Mouse (Mus musculus): ENCODE data around the gene Il11ra1. TPM values are rescaled to one million over a fixed set of nuclear protein-coding genes. Genes with fewer than 3 reads are reported as not detected.
"Not testable (repeated sequence)": the region's sequence is repeated elsewhere in the genome, so short reads cannot be mapped to it uniquely, and the experiment has no call there.

The Il11ra1 gene
- polyA plus RNA-seq, 1 experiment from 2014 or later, result 184 TPM

DNA sequence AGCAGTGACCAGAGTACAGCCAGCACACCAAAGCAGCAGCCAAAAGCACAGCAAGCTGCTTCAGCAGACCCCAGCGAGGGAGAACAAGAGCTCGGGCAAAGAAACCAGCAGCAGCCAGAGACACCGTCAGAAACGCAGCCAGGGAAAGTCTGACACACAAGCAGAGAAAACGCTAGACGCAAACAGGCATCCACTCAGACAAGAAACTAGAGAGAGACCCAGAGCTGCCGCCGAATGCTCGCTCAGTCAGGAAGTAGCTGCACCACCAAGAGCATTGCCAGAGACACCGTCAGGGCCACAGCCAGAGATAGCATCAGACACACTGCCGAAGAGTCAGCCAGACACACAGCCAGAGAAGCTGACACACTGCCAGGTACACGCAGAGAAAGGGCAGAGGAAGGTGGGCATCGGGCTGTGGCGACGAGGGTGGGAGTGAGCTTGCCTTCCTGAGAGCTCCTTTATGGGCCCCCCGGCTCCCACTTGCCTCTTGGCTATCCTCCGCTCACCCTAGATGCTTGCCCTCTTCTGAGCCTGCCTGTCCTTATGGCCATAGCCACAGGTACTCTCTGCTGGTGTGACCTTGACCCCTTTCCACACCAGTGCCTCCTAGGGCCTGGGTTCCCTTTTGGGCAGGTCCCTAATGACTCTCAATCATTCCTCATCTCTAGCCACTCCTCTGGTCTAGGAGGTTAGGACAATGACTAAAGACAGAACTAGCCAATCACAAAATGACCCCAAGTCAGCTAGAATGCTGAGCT is 23.4 kb upstream of the Il11ra1 start:
- Histone ChIP-seq H3K9me3 (ENCODE audit: low read length) (no peaks in the 10 kb centered on the region), H3K27ac (ENCODE audit: low read length) (peak overlapping the region; percentile 58; the same call in 1 of the 2 replicates), H3K9ac (replicated peaks; ENCODE audit: low read length) (no peak overlapping the region; the same call in 1 of the 2 replicates), H3K27me3 (ENCODE audit: insufficient read depth, low read length) (no peaks in the 10 kb centered on the region), H3K36me3 (ENCODE audit: insufficient read depth, low read length) (no peaks in the 10 kb centered on the region), H3K4me1 (ENCODE audit: insufficient read depth, low read length) (peaks cover 78% of the 10 kb centered on the region), H3K4me2 (replicated peaks; ENCODE audit: low read depth, low read length) (no peak overlapping the region), H3K4me3 (ENCODE audit: low read length) (no peak overlapping the region)
- ATAC-seq (ENCODE audit: low FRiP score, low TSS enrichment), result peak; percentile 5; the same call in 1 of the 2 replicates
- 51% methylated on average over 17 of the region's 17 CpGs for WGBS

DNA sequence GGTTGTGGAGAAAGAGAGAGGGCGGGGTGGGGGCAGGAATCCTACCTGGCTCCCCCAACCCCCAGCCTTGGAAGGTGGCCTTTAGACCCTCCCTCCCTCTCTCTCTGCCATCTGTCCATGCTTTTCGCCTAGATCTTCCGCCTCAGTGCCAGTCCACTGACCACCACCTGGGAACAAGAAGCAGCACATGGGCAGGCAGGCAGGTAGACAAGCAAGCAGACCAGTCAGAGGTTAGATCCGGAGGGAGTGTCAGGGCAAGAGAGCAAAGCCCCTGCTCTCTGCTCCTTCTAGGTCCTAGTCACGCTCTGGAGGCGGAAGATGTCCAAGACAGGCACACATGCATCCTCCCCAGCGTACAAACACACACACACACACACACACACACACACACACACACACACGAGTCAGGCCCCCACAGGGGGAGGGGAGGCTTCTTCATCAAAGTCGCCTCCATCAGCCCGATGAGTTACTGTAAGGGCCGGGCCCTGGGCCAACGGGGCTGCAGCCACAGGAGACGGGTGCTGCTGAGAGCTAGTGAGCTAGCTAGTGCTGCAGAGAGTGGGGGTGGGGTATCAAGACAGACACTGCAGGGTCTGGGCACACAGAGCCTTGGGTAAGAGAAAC is 22.7 kb upstream of the Il11ra1 start:
- H3K27ac ChIP-seq (ENCODE audit: low read length), result 0 out of 2 replicates have a peak overlapping the region, but pooled peaks have one; percentile 17
- H3K4me2 ChIP-seq (replicated peaks; ENCODE audit: low read depth, low read length), result 0 out of 2 replicates have a peak overlapping the region, but pooled peaks have one; percentile 4
- H3K36me3 ChIP-seq (ENCODE audit: insufficient read depth, low read length), result no peaks in the 10 kb centered on the region
- no peaks in the 10 kb centered on the region for H3K9me3 ChIP-seq (ENCODE audit: low read length)
- H3K4me3 ChIP-seq (ENCODE audit: low read length), result no peak overlapping the region
- peaks cover 73% of the 10 kb centered on the region for H3K4me1 ChIP-seq (ENCODE audit: insufficient read depth, low read length)
- ATAC-seq (ENCODE audit: low FRiP score, low TSS enrichment), result peak; percentile 60
- H3K9ac ChIP-seq (replicated peaks; ENCODE audit: low read length), result no peak overlapping the region
- no peaks in the 10 kb centered on the region for H3K27me3 ChIP-seq (ENCODE audit: insufficient read depth, low read length)
- 28% methylated on average over 12 of the region's 13 CpGs for WGBS

DNA sequence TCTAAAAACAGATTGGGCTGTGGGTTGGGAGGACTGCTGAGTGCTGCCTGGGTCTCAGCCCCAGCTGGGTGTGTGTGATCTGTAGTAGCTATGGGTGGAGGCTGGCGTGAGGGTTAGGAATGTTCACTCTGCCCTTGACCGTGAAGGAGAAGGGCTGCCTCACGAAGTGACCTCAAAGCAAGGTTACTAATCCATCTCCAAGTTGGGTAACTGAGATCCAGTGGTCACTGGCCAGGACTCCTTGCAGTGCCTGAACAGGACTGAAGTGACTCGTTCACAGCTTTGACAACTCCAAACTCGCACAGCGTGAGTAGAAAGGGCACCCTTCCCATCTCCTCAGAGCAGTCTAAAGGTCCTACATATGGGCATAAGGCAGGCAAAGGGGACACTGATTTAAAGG is 20.9 kb upstream of the Il11ra1 start:
- peak overlapping the region; percentile 14 for H3K9ac ChIP-seq (replicated peaks; ENCODE audit: low read length)
- H3K27ac ChIP-seq (ENCODE audit: low read length), result peak overlapping the region; percentile 84
- ATAC-seq (ENCODE audit: low FRiP score, low TSS enrichment), result no peak
- 50% methylated on average over 6 of the region's 6 CpGs for WGBS
- H3K4me3 ChIP-seq (ENCODE audit: low read length), result no peak overlapping the region
- H3K4me2 ChIP-seq (replicated peaks; ENCODE audit: low read depth, low read length), result no peak overlapping the region
- H3K4me1 ChIP-seq (ENCODE audit: insufficient read depth, low read length), result peaks cover 71% of the 10 kb centered on the region
- no peaks in the 10 kb centered on the region for H3K36me3 ChIP-seq (ENCODE audit: insufficient read depth, low read length)
- H3K27me3 ChIP-seq (ENCODE audit: insufficient read depth, low read length), result 0 out of 2 replicates have a peak, but pooled peaks cover 4% of the 10 kb centered on the region
- H3K9me3 ChIP-seq (ENCODE audit: low read length), result no peaks in the 10 kb centered on the region

DNA sequence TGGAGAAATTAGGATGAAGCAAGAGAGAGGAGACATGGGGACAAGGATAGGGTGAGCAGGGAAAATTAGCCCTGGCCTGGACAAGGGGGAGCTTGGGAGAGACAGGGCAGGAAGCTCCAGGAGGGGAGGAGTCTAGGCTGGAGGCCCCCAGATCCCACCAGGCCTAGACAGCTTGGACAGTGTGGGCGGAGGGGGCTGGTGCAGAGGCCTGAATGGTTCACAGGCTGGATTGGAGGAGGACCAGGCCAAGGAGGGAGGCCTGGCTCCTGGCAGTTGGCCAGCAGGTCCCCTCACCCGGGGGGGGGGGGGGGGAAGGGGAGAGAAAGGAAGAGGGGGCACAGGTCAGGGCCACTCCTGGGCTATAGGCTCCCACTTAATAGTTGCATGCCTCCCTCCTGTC is 20.5 kb upstream of the Il11ra1 start:
- Histone ChIP-seq H3K4me3 (ENCODE audit: low read length) (no peak overlapping the region), H3K4me1 (ENCODE audit: insufficient read depth, low read length) (peaks cover 71% of the 10 kb centered on the region), H3K36me3 (ENCODE audit: insufficient read depth, low read length) (no peaks in the 10 kb centered on the region), H3K9ac (replicated peaks; ENCODE audit: low read length) (peak overlapping the region; percentile 14), H3K27ac (ENCODE audit: low read length) (peak overlapping the region; percentile 84), H3K4me2 (replicated peaks; ENCODE audit: low read depth, low read length) (no peak overlapping the region), H3K27me3 (ENCODE audit: insufficient read depth, low read length) (0 out of 2 replicates have a peak, but pooled peaks cover 4% of the 10 kb centered on the region), H3K9me3 (ENCODE audit: low read length) (no peaks in the 10 kb centered on the region)
- WGBS, result 71% methylated on average over 1 of the region's 2 CpGs
- ATAC-seq (ENCODE audit: low FRiP score, low TSS enrichment), result peak; percentile 71

DNA sequence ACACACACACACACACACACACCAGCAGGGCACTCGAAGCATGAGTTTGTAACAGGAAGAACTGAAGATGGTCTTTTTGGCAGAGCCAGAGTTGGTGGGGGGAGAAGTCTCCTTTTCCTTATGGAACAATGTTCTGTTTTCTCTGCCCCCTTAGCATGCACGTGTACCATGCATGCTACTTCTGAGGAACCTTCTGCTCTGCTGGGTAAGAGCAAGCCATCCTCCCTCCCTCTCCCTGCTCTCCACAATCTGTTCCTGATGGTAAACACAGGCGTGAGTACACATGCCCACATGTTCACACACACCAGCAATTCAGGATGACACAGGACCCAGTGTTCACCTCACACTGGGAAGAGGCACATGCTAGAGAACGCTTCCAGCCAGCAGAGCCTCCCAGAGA is 18.6 kb upstream of the Il11ra1 start:
- Histone ChIP-seq H3K9me3 (ENCODE audit: low read length) (no peaks in the 10 kb centered on the region), H3K9ac (replicated peaks; ENCODE audit: low read length) (no peak overlapping the region), H3K4me1 (ENCODE audit: insufficient read depth, low read length) (peaks cover 58% of the 10 kb centered on the region), H3K4me2 (replicated peaks; ENCODE audit: low read depth, low read length) (no peak overlapping the region), H3K36me3 (ENCODE audit: insufficient read depth, low read length) (no peaks in the 10 kb centered on the region), H3K27me3 (ENCODE audit: insufficient read depth, low read length) (0 out of 2 replicates have a peak, but pooled peaks cover 4% of the 10 kb centered on the region), H3K4me3 (ENCODE audit: low read length) (no peak overlapping the region), H3K27ac (ENCODE audit: low read length) (no peak overlapping the region)
- ATAC-seq (ENCODE audit: low FRiP score, low TSS enrichment), result no peak
- 65% methylated on average over 4 of the region's 4 CpGs for WGBS

DNA sequence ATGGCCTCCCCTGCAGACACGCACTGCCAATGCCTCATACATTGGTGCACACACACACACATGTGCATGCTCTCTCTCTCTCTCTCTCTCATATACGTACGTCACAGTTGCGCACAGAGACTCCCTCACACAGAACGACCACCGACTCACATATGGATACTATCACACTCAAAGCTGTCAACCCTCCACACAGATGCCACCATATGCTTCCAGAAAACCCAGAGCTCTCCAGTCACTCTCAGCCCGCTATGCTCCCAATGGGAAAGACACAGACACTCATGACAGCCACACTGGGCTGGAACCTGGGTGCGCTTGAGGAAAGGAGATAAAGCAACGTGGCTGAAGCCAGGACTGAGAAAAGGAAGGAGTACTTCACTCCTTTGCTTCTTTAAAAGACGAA is 17.8 kb upstream of the Il11ra1 start:
- Histone ChIP-seq H3K9ac (replicated peaks; ENCODE audit: low read length) (0 out of 2 replicates have a peak overlapping the region, but pooled peaks have one; percentile 1), H3K4me1 (ENCODE audit: insufficient read depth, low read length) (peaks cover 50% of the 10 kb centered on the region), H3K9me3 (ENCODE audit: low read length) (no peaks in the 10 kb centered on the region), H3K36me3 (ENCODE audit: insufficient read depth, low read length) (no peaks in the 10 kb centered on the region), H3K27me3 (ENCODE audit: insufficient read depth, low read length) (0 out of 2 replicates have a peak, but pooled peaks cover 4% of the 10 kb centered on the region), H3K4me2 (replicated peaks; ENCODE audit: low read depth, low read length) (no peak overlapping the region), H3K27ac (ENCODE audit: low read length) (peak overlapping the region; percentile 54; the same call in 1 of the 2 replicates), H3K4me3 (ENCODE audit: low read length) (no peak overlapping the region)
- WGBS, result 61% methylated on average over 10 of the region's 10 CpGs
- no peak for ATAC-seq (ENCODE audit: low FRiP score, low TSS enrichment)

DNA sequence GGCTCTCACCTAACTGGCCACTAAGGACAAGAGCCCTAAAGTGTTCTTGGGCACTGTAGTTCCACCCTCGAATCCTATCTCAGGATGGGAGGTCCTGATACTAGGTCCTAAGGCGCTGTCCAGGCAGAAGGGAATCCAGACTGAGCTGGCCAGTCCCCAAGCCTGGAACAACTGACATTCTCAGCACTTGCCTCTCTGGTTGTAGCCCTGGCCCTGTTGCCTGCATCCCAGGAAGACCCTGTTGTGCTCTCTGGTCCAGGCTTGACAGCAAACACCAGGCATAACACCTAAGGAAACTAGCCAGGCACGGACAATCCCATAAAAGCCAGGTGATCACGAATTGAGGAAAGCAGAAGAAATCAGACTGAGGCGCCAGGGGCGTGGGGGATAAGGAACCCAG is 17.0 kb upstream of the Il11ra1 start:
- H3K4me3 ChIP-seq (ENCODE audit: low read length), result no peak overlapping the region
- H3K4me1 ChIP-seq (ENCODE audit: insufficient read depth, low read length), result peaks cover 42% of the 10 kb centered on the region
- H3K9ac ChIP-seq (replicated peaks; ENCODE audit: low read length), result peak overlapping the region; percentile 0; the same call in 1 of the 2 replicates
- H3K4me2 ChIP-seq (replicated peaks; ENCODE audit: low read depth, low read length), result 0 out of 2 replicates have a peak overlapping the region, but pooled peaks have one; percentile 11
- peak overlapping the region; percentile 75; the same call in 1 of the 2 replicates for H3K27ac ChIP-seq (ENCODE audit: low read length)
- no peak for ATAC-seq (ENCODE audit: low FRiP score, low TSS enrichment)
- 16% methylated on average over 6 of the region's 6 CpGs for WGBS
- no peaks in the 10 kb centered on the region for H3K36me3 ChIP-seq (ENCODE audit: insufficient read depth, low read length)
- H3K27me3 ChIP-seq (ENCODE audit: insufficient read depth, low read length), result 0 out of 2 replicates have a peak, but pooled peaks cover 4% of the 10 kb centered on the region
- H3K9me3 ChIP-seq (ENCODE audit: low read length), result no peaks in the 10 kb centered on the region

DNA sequence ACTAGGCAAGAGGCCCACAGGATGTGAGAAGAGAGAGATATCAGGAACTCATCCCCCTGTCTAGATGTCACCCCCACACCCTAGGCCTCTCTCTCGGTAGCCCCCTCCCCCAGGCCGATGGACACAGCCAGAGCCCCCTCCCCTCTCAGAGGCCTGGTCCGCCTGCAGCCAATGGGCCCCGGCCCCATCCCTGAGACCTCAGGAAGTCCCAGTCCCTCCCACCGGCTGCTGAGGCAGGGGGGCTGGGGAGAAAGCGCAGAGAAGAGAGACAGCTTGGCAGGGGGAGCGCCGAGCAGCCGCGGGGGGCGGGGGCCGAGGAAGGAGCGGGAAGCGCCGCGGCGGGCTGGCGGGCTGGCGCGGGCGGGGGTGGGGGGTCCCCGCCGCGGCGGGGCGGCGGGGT is 16.5 kb upstream of the Il11ra1 start:
- Histone ChIP-seq H3K4me2 (replicated peaks; ENCODE audit: low read depth, low read length) (peak overlapping the region; percentile 36), H3K27ac (ENCODE audit: low read length) (peak overlapping the region; percentile 75; the same call in 1 of the 2 replicates), H3K4me1 (ENCODE audit: insufficient read depth, low read length) (peaks cover 37% of the 10 kb centered on the region)
- H3K27me3 ChIP-seq (ENCODE audit: insufficient read depth, low read length); H3K36me3 ChIP-seq (ENCODE audit: insufficient read depth, low read length); H3K9ac ChIP-seq (replicated peaks; ENCODE audit: low read length); H3K4me3 ChIP-seq (ENCODE audit: low read length); H3K9me3 ChIP-seq (ENCODE audit: low read length): not testable (repeated sequence)
- WGBS, result no CpG with 5 or more reads among the region's 27 CpGs
- peak; percentile 52 for ATAC-seq (ENCODE audit: low FRiP score, low TSS enrichment)

DNA sequence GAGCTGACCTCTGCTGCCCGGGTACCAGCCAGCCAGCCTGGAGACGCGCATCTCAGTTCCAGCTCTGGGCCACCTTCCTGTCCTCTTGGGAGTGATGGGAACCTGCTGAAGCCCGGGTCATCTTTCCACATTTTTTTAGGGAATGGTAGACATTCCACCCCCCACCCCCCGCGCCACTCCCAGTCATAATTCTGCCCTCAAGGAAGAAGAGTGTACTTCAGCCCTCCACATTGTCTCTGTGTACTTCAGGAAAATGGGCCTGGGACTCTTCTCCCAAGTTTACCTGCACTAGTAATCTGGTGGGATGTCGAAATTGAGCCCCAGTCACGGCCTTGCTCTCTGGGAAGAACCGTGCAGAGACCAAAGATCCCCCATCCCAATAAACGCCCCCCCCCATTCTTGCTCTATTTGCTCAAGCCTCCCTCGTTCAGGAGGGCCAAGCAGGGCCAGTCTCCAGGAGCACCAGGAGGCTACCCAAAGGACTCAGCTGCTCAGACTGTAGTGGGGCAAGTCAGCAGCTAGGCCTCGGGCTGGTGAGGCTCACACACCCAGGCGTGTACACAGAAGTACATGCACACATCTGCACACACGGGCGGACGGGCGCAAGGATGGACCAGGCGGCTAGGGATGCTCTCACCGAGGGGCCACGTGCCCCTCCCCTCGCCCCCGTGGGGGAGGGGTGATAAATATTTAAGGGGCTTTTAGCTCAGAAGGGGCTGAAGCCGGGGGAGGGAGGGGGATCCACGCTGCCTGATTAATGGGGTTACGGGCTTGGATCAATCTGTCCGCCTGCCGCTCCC is 15.5 kb upstream of the Il11ra1 start:
- peak overlapping the region; percentile 33 for H3K4me2 ChIP-seq (replicated peaks; ENCODE audit: low read depth, low read length)
- H3K4me3 ChIP-seq (ENCODE audit: low read length), result not testable (repeated sequence)

More for the DNA sequence above, 15.5 kb upstream of the Il11ra1 start:
- H3K9ac ChIP-seq (replicated peaks; ENCODE audit: low read length); H3K9me3 ChIP-seq (ENCODE audit: low read length); H3K27me3 ChIP-seq (ENCODE audit: insufficient read depth, low read length); H3K36me3 ChIP-seq (ENCODE audit: insufficient read depth, low read length): not testable (repeated sequence)
- peaks cover 27% of the 10 kb centered on the region for H3K4me1 ChIP-seq (ENCODE audit: insufficient read depth, low read length)
- WGBS, result 4% methylated on average over 22 of the region's 27 CpGs
- H3K27ac ChIP-seq (ENCODE audit: low read length), result peak overlapping the region; percentile 50; the same call in 1 of the 2 replicates
- peak; percentile 28; the same call in 1 of the 2 replicates for ATAC-seq (ENCODE audit: low FRiP score, low TSS enrichment)

All from kidney, embryonic 16.5 days (tissue).